Mouse (Mus musculus): ENCODE data around the gene Agbl5.

The Agbl5 gene

DNA sequence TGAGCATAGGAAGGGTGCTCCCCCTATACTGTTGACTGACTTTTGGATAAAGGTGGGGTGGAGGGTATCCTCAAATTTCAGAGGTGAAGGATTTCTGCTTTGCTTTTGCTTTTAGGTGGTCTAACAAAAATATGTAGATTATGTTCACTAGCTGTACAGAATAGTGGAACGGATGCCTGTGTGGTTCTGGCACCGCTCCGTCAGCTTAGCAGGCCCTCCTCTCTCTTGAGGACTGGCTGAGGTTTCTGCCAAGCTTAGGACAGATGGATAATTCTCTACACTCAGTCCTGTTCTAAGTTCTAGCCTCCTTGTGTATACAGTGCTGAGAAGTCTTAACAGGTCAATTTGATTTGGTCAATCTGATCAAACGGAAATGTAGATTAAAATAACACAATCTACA, 62.0 kb downstream of the Agbl5 start:
- CTCF ChIA-PET: interaction anchor here (0.9 to 1.1 kb wide), 2 partner anchors 9 to 10 kb away, joined by 3 to 4 read pairs; no protein-coding TSS in a partner anchor

GRCm38 (mm10) chr5:30950922-30951321, 62.4 kb downstream of the Agbl5 start:
- CTCF ChIA-PET: no interaction called here

- CTCF ChIA-PET: no interaction called here
Observed at GRCm38 (mm10) chr5:30951706-30952105, 63.2 kb downstream of the Agbl5 start.

GRCm38 (mm10) chr5:30952551-30952950, 64.1 kb downstream of the Agbl5 start:
- CTCF ChIA-PET: no interaction called here

GRCm38 (mm10) chr5:30954065-30954464, 65.6 kb downstream of the Agbl5 start:
- CTCF ChIA-PET: no interaction called here

- CTCF ChIA-PET: no interaction called here
Observed at GRCm38 (mm10) chr5:30954556-30954955, 66.1 kb downstream of the Agbl5 start.

- CTCF ChIA-PET: no interaction called here
Observed at GRCm38 (mm10) chr5:30955751-30956150, 67.3 kb downstream of the Agbl5 start.
